Mouse (Mus musculus) midbrain, embryonic 12.5 days (tissue): ENCODE measurements around the gene Gpc4. TPM values are rescaled to one million over a fixed set of nuclear protein-coding genes. Genes with fewer than 3 reads are reported as not detected.

Experiments used
- polyA plus RNA-seq: library from polyadenylated mRNA; unstranded; fragments of >200 nt; fragmentation: Nextera tagmentation; extraction: Ambion mirVana; gene quantifications from 2 replicates; pipeline ENCODE4 v1.2.1, GENCODE M21; 2016

Gene Gpc4
- polyA plus RNA-seq, 1 experiment from 2014 or later, result 25.0 TPM

Other genes with a start within 250 kb of the Gpc4 start
- gene 1700080O16Rik, start 192.5 kb downstream of the Gpc4 start, polyA plus RNA-seq, result not detected in 2 replicates